Mouse (Mus musculus): Measurements from ENCODE around the gene Tagap. TPM values are rescaled to one million over a fixed set of nuclear protein-coding genes. Genes with fewer than 3 reads are reported as not detected.

Gene Tagap
- polyA plus RNA-seq, 1 experiment = 0.40 TPM

DNA sequence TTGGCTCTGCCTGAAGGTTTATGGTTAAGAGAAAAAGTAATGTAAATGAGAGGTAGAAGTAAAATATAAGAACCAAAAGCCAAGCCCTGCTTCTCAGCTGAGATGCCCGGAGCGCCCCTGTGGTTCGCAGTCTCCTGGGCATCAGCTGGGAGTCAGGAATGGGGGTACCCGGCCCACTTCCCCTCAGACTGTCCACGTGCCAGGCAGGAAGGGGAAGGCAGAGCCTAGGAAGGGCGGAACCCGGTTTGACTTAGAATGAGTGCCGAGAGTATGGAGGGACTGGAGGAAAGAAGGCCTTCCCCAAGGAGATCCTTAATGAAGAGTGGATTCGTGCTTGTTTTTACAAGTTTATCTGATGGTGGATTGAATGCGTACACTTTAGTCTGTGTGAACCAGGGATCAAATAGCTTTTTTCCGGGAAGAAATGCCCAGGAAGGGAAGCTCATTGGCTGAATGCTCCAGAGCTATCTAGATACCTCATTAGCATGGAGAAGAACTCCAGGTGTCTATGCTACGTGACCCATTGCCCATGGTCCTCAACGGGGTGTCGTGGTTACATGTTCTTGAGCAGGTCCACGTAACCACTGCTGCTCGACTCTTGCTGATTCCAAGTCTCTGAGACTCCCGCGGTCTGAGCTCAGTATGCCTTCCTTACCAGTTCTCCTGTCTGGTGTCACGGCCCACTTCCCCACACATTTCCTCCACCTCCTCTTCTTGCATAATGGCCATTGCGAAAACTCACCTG is 38.6 kb upstream of the Tagap start:
- TF ChIP-seq POLR2A (IDR thresholded peaks at IDR 0.05; ENCODE audit: control insufficient read depth, low read depth, low read length) = no peak
- TF ChIP-seq CTCF (IDR thresholded peaks at IDR 0.05; ENCODE audit: control insufficient read depth, insufficient read depth, insufficient replicate concordance, low read depth, low read length) = no peak
- Histone ChIP-seq H3K4me3 (ENCODE audit: control insufficient read depth, low read depth, low read length) (no peak overlapping the region), H3K27ac (ENCODE audit: control insufficient read depth, insufficient read depth, low read depth, low read length) (no peak overlapping the region), H3K27me3 (ENCODE audit: control insufficient read depth, insufficient read depth, low read length) (no peaks in the 10 kb centered on the region), H3K4me1 (ENCODE audit: control insufficient read depth, insufficient read depth, low read length) (peaks cover 1% of the 10 kb centered on the region), H3K36me3 (ENCODE audit: control insufficient read depth, insufficient read depth, low read length) (no peaks in the 10 kb centered on the region)

DNA sequence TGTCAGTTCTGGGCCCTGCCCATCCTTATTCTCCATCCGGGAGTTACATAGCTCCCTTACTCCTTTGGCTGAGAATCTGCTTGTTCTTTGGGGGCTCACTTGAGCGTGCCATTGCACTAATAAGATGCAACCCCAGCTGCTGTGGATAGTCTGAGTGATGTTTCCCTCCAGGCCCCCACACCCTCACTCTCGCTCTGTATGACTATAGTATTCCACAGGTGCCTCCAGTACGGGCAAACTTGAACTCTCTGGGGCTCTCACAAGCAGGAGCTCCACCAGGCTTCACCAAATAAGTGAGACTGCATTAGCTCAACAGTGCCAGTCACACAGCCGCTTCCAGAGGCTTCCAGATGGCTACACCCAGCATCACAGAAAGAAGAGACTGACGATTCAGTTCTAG is 37.5 kb upstream of the Tagap start:
- H3K27ac ChIP-seq (ENCODE audit: control insufficient read depth, insufficient read depth, low read depth, low read length) = no peak overlapping the region
- H3K27me3 ChIP-seq (ENCODE audit: control insufficient read depth, insufficient read depth, low read length) = no peaks in the 10 kb centered on the region
- TF ChIP-seq CTCF (IDR thresholded peaks at IDR 0.05; ENCODE audit: control insufficient read depth, insufficient read depth, insufficient replicate concordance, low read depth, low read length) = no peak
- no peak for TF ChIP-seq POLR2A (IDR thresholded peaks at IDR 0.05; ENCODE audit: control insufficient read depth, low read depth, low read length)
- no peak overlapping the region for H3K4me3 ChIP-seq (ENCODE audit: control insufficient read depth, low read depth, low read length)
- no peaks in the 10 kb centered on the region for H3K4me1 ChIP-seq (ENCODE audit: control insufficient read depth, insufficient read depth, low read length)
- no peaks in the 10 kb centered on the region for H3K36me3 ChIP-seq (ENCODE audit: control insufficient read depth, insufficient read depth, low read length)

DNA sequence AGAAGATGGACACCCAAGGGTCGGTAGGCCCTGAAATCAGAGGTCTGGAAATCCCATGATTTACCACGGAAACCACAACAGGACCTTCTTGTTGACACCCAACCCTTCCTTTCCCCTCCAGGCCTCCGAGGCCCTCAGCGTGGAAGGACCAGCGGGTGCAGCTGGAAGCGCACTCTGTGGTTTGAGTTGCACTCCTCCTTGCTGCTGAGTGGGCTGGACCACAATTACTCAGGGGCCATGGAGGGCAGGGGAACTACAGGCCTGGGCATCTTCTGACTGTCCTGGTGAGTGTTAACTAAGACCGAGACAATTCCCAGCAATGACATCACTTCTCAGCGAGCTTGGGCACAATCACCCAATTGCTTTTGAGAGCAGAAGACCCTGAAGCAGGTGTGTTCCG is 36.8 kb upstream of the Tagap start:
- no peaks in the 10 kb centered on the region for H3K27me3 ChIP-seq (ENCODE audit: control insufficient read depth, insufficient read depth, low read length)
- H3K4me1 ChIP-seq (ENCODE audit: control insufficient read depth, insufficient read depth, low read length) = no peaks in the 10 kb centered on the region
- no peaks in the 10 kb centered on the region for H3K36me3 ChIP-seq (ENCODE audit: control insufficient read depth, insufficient read depth, low read length)
- H3K4me3 ChIP-seq (ENCODE audit: control insufficient read depth, low read depth, low read length) = no peak overlapping the region
- no peak overlapping the region for H3K27ac ChIP-seq (ENCODE audit: control insufficient read depth, insufficient read depth, low read depth, low read length)
- TF ChIP-seq POLR2A (IDR thresholded peaks at IDR 0.05; ENCODE audit: control insufficient read depth, low read depth, low read length) (no peak), CTCF (IDR thresholded peaks at IDR 0.05; ENCODE audit: control insufficient read depth, insufficient read depth, insufficient replicate concordance, low read depth, low read length) (no peak)

DNA sequence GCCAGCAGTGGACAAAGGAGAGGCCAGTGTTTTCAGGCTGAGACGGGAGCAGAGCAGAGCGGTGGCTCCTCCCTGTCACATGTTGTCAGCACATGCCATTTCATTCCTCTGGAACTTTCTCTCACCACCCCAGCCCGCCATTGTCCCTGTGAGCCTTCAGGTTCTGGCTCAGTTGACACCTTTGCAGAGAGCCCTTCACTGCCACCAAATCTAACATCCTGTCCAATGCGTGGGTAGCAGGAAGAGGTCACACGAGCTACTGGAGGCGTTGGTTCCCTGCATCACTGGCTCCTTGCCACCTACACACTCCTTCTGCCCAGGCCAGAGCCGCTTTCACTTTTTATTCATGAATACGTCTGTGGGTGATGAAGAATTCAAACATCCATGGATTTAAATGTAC is 33.1 kb upstream of the Tagap start:
- no peak overlapping the region for H3K4me3 ChIP-seq (ENCODE audit: control insufficient read depth, low read depth, low read length)
- TF ChIP-seq POLR2A (IDR thresholded peaks at IDR 0.05; ENCODE audit: control insufficient read depth, low read depth, low read length) (no peak), CTCF (IDR thresholded peaks at IDR 0.05; ENCODE audit: control insufficient read depth, insufficient read depth, insufficient replicate concordance, low read depth, low read length) (no peak)
- no peaks in the 10 kb centered on the region for H3K27me3 ChIP-seq (ENCODE audit: control insufficient read depth, insufficient read depth, low read length)
- peaks cover 3% of the 10 kb centered on the region; the same call in 1 of the 2 replicates for H3K4me1 ChIP-seq (ENCODE audit: control insufficient read depth, insufficient read depth, low read length)
- no peak overlapping the region for H3K27ac ChIP-seq (ENCODE audit: control insufficient read depth, insufficient read depth, low read depth, low read length)
- no peaks in the 10 kb centered on the region for H3K36me3 ChIP-seq (ENCODE audit: control insufficient read depth, insufficient read depth, low read length)

DNA sequence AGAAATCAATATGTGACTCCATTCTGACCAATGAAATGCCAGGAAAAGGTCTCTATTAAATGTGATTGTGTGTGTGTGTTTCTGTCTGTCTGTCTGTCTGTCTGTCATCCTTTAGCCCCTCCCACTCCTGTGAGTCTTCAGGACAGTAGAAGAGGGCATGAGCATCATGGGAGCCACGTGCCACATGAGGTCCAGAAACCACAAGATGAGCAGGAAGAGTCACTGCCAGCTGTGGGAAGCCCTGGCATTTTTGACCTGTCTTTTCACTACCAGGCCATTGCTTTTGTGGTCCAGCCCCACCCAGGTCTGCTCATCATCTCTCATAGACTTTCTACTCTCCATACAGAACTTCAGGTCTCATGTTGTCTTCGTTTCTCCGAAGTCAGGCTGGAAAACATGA is 31.7 kb upstream of the Tagap start:
- no peaks in the 10 kb centered on the region for H3K27me3 ChIP-seq (ENCODE audit: control insufficient read depth, insufficient read depth, low read length)
- H3K27ac ChIP-seq (ENCODE audit: control insufficient read depth, insufficient read depth, low read depth, low read length) = no peak overlapping the region
- no peak overlapping the region for H3K4me3 ChIP-seq (ENCODE audit: control insufficient read depth, low read depth, low read length)
- H3K36me3 ChIP-seq (ENCODE audit: control insufficient read depth, insufficient read depth, low read length) = no peaks in the 10 kb centered on the region
- no peak for TF ChIP-seq POLR2A (IDR thresholded peaks at IDR 0.05; ENCODE audit: control insufficient read depth, low read depth, low read length)
- TF ChIP-seq CTCF (IDR thresholded peaks at IDR 0.05; ENCODE audit: control insufficient read depth, insufficient read depth, insufficient replicate concordance, low read depth, low read length) = no peak
- peaks cover 3% of the 10 kb centered on the region; the same call in 1 of the 2 replicates for H3K4me1 ChIP-seq (ENCODE audit: control insufficient read depth, insufficient read depth, low read length)

DNA sequence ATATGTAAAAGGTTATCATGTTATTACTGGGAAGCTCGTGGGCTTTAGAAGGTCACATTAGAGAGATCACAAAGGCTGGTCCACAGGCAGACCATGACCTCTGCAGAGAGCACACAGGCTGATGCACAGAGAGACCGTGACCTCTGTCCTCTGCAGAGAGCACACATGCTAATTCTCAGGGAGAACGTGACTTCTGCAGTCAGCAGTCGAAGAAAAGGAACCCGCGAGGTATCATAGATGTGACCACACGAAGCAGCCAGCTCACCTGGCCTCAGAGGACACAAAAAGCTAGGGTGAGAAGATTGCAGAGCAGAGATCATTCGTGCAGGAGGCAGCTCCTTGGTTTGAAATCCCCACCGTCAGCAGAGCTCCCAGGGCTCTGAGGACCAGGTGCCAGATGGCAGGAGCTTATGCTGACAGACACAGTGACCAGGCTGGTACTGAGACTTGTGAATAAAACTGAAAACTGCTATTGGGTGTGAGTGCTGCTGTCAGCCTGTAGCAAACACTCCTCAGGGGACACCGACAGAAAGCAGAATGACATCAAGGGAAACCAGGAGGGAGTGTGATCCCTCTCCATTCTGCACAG is 29.7 kb upstream of the Tagap start:
- Histone ChIP-seq H3K4me3 (ENCODE audit: control insufficient read depth, low read depth, low read length) (no peak overlapping the region), H3K4me1 (ENCODE audit: control insufficient read depth, insufficient read depth, low read length) (peaks cover 3% of the 10 kb centered on the region; the same call in 1 of the 2 replicates), H3K27me3 (ENCODE audit: control insufficient read depth, insufficient read depth, low read length) (no peaks in the 10 kb centered on the region), H3K36me3 (ENCODE audit: control insufficient read depth, insufficient read depth, low read length) (no peaks in the 10 kb centered on the region), H3K27ac (ENCODE audit: control insufficient read depth, insufficient read depth, low read depth, low read length) (no peak overlapping the region)
- TF ChIP-seq POLR2A (IDR thresholded peaks at IDR 0.05; ENCODE audit: control insufficient read depth, low read depth, low read length) (no peak), CTCF (IDR thresholded peaks at IDR 0.05; ENCODE audit: control insufficient read depth, insufficient read depth, insufficient replicate concordance, low read depth, low read length) (no peak)

DNA sequence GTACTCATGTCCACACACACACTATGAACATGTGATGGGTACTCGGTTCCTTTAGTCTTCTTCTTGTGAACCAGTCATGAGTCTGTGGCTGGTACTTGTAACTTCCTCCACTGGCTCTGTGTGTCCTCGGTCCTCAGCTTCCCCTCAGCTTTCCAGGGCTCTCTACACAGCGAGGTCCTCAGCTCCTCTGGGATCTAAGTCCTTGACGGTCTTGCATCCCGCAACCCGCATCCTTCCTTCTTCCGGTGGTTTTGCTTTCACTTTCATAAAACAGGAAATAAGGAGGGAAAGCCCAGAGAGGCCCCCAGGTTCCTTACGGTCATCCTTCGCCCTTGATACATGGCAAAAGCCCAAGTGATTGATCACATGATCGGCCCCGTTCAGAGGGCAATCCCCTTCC is 28.7 kb upstream of the Tagap start:
- H3K36me3 ChIP-seq (ENCODE audit: control insufficient read depth, insufficient read depth, low read length) = no peaks in the 10 kb centered on the region
- peaks cover 3% of the 10 kb centered on the region; the same call in 1 of the 2 replicates for H3K4me1 ChIP-seq (ENCODE audit: control insufficient read depth, insufficient read depth, low read length)
- TF ChIP-seq POLR2A (IDR thresholded peaks at IDR 0.05; ENCODE audit: control insufficient read depth, low read depth, low read length) (no peak), CTCF (IDR thresholded peaks at IDR 0.05; ENCODE audit: control insufficient read depth, insufficient read depth, insufficient replicate concordance, low read depth, low read length) (no peak)
- H3K27ac ChIP-seq (ENCODE audit: control insufficient read depth, insufficient read depth, low read depth, low read length) = no peak overlapping the region
- H3K4me3 ChIP-seq (ENCODE audit: control insufficient read depth, low read depth, low read length) = no peak overlapping the region
- no peaks in the 10 kb centered on the region for H3K27me3 ChIP-seq (ENCODE audit: control insufficient read depth, insufficient read depth, low read length)
